Mouse (Mus musculus) layer of hippocampus, postnatal 36 days (tissue): Measurements from ENCODE around the gene Tent5b. TPM values are rescaled to one million over a fixed set of nuclear protein-coding genes. Genes with fewer than 3 reads are reported as not detected.
"Not testable (repeated sequence)": the region's sequence is repeated elsewhere in the genome, so short reads cannot be mapped to it uniquely, and the experiment has no call there.

Experiments
- DNase-seq, 2 experiments: peaks; one replicate each; pipeline ENCODE4 v3.0.0; 2022
- total RNA-seq, 2 experiments: library from RNA; stranded (reverse); gene quantifications; 2 replicates each; pipeline ENCODE4 v1.2.3; 2021

Gene Tent5b
- total RNA-seq, 2 experiments from 2014 or later: not detected

DNA sequence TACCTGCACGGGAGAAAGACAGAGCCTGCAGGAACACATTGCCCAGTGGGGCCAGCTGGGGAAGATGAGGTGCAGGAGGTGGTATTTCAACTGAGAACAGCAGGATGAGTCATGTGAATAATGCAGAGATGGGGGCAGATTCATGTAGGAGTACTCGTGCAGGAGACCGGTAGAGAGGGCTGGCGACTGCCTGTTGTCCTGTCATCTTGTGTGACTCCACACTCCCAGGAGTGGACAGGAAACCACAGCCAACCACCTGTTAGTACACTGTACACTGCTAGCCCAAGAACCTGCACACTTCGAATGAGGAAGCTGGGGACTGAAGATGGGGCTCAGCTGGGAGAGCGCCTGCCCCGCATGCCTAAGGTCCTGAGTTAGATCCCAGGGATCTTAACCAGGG, 21.6 kb downstream of the Tent5b start:
- DNase-seq: no peak

DNA sequence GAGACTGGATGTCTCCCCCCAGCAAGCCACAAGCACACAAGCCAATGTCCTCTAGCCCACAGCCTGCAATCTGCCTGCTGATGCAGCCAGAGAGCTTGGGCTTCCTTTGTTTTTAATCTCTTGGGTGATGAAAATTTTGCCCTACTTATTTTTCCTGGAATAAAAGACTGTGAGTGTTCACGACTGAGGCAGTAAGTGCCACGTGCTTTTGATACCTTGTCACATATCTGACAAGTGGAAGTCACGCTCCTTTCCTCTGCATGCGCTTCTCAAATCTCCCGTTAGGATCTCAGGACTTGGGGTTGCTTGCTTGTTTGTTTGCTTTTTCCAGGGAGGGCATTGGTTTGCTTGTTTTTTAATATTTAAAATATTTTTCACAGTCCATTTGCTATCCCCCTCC, 24.4 kb downstream of the Tent5b start:
- no peak for DNase-seq

DNA sequence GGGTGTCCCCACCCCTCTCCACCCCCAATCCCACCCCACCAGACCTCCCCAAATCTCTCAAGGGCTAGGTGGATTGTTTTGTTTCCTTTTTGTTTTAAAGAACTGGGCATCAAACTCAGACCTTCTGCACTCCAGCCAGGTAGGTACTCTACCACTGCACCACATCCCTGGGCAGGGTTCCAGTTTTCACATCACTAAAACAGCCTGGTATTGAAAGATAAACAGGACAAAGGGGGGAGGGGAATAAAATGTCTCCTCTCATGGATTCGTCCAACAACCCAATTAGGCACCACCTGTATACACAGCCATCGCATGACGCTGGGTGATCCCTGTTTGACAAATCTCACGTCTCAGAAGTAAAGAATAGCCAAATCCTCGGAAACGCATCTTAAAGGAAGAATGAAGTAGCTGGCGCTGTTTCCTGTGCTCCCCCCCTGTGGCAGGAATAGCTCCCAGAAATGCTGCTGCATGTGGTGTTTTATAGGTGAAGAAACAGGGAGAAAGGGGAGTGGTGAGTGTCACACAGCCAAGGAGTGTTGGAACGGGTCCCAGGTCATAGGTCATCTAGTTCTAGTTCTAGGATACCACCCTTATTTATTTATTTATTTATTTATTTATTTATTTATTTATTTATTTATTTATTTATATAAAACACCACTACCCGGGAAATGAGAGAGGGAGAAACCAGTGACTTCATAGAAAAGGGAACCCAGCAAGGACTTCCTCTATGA, 25.0 kb downstream of the Tent5b start:
- no peak for DNase-seq

DNA sequence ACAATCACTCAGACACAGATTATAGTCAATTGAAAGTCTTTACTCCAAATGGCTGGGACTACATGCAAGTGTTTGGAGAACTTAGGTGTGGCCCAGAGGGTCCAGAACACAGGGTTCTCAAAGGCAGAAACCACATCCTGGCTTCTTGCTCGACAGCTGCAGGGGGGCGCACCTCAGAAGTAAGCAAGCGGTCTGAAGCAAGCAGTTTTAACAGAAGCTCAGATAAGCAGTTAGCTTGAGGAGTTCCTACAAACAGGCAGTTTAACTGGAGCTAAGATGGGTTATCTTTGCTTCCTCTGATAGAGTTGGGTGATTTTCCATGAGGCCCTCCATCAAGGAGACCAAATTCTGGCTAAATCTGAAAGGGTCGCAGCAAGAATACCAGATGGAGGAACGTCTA, 26.6 kb downstream of the Tent5b start:
- no peak for DNase-seq

DNA sequence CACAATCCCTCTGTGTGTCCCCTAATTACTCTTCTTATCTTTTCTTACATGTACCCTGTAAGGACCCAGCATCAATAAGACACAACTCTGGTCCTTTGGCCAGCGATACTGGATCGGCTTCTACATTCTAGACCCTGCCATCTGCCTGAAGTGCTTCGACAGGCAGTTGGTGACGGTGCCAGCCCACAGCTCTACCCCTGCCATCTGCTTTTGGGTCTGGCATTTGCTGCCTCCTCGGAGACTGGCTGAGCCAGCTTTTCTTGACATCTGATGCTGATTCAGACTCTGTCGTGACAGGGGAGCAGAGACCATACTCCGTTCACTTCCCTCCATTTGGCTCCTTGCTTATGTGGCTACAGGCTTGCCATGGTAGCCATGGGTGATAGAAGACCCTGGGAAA, 29.1 kb downstream of the Tent5b start:
- DNase-seq: peak; percentile 67 to 75

DNA sequence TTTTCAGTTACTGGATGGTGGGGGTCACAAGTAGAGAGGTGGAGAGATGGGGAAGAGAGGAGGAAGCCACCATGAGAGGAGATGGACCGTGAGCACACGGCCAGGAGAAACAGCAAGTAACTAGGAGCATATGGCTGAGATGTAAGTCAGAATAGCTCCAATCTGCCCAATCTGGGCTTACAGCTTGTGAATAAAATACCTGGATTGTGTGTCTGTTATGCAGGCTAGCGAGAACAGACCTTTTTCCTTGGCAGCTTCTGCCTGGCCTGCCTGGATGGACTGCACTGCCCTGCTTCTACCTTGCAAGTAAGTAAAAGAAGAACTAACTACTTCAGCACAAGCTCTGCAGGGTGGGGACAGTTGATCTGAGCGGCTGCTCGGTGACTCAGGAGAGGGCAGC, 31.1 kb downstream of the Tent5b start:
- no peak for DNase-seq

DNA sequence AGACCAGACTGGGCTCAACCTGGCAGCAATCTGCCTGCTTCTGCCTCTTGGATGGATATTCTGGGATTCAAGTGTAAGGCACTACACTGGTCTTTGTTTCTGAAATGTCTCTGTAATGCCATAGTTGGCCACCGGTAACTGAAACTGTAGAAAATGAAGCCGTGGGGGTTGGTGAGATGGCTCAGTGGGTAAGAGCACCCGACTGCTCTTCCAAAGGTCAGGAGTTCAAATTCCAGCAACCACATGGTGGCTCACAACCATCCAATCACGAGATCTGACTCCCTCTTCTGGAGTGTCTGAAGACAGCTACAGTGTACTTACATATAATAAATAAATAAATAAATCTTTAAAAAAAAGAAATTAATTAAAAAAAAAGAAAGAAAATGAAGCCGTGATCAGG, 32.6 kb downstream of the Tent5b start:
- not testable (repeated sequence) for DNase-seq

DNA sequence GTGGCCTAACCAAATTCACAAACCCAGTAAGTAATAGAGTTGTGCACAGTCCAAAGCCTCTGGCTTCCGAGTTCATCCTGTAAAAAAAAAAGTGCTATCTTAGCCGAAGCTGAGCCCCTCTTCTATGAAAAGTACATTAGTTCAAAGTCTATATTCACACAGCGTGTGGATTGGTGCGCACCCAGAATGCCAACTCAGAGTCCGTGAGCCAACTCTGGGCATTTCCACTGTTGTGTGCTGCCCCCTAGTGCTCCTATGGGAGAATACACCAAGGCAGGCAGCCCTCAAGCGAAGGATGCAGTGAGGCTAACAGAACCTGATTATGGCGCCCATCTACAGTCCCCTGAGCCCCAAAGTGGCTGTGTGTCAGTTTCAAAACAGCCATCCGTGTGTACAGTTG, 33.0 kb downstream of the Tent5b start:
- DNase-seq: peak; percentile 74 to 78

DNA sequence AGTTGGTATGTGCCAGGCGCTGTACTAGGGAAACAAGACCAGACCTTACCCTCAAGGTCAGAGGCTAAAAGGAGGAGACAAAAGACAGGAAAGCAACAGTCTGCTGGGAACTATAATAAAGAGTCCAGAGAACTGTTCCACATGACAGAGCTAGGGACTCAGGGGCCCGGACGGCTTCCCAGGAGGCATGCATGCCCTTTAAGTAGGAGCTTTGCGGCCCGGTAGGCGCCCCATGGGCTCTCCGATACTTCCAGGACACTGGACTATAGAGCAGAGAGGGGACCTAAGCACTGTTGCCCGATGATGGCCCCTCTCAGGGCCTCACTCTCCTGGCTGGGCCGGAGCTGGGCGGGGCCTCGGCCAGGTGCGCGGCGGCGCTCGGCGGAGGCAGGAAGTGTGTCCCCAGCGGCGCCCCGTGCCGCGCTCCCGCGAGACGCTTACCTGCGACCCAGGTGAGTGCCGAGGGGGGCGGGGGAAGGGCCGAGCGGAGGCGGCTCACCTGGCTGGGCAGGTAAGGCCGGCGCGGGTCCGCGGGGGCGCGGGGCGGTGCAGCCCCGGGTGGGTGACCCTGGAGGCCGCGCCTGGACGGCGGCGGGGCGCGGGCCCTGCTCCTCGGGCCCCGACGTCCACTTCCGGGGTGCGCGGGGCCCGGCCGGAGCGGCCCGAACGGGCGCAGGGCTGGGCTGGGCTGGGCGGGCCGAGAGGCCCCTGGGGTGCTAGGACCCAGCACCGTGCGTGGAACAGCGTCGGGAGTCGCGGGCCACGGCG, 38.9 kb downstream of the Tent5b start, which contains the start of gene Kdf1:
Gene Kdf1 (plus strand): TSS at position 363 of the 768 bp plus-strand sequence.
- no peak for DNase-seq

DNA sequence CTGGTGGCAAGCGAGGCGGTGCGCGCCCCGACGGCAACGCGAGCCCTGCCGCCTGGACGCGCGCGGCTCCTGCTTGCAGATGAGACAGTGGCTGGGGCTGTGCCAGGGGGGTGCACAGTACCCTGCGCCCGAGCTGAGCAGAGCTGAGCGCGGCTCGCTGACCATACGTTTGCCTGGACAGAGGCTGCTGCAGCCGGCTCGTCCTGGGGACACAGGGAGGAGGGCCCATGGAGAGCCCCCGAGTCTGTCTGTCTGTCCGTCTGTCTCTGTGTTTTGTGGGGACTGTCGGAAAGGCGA, 39.4 kb downstream of the Tent5b start:
- no peak for DNase-seq

DNA sequence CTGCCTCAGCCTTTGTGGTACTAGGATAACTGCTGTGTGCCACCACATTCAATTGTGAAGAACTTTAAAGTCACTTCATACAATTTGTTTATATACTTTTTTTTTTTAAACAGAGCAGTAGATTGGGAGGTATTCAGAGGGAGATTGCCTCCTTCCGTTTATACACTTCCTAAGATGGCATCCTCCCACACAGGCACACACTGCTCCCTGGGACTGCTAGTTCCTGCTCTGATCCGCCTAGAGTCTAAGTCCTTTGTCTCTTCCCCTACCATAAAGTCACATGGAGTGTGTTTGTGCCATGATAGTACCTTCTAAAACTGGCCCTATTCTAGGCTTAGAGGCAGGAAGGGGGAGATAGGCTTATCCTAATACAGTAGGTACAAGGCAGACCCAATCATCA, 41.6 kb downstream of the Tent5b start:
- DNase-seq: no peak

DNA sequence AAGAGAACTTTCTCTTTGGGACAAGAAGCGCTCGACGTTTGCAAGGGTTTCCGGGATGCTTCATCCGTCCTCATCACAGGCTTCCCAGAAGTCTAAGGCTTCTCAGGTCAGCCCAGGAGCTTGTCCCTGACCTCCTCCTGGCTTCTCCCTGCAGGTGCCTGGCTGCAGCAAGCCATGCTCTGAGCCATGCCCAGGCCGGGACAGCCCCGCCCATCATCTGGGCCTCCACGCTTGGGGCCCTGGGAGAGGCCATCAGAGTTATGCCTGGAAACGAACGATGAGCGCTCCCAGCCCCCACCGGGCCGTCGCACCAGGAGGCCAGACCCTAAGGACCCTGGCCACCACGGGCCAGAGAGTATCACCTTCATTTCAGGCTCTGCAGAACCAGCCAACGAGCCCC, 47.9 kb downstream of the Tent5b start:
- DNase-seq: no peak

DNA sequence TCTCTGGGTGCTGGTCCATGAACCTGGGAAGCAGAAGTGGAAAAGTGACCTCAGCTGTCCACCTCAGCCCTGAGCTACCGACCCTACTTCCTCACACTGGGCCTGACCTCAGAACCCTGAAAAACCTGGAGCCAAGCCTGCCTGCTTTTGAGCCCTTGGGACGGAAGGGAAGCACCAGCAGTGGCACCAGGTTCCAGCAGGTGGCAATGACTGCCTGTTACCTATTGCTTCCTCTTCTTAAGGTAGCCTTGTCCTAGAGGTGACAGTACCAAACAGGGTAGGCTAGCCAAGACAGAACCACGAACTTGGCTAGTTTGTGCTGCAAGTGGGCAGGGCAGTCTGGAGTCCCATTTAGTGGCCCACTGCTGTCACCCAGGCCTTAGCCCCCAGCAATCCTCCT, 52.8 kb downstream of the Tent5b start:
- DNase-seq: no peak

DNA sequence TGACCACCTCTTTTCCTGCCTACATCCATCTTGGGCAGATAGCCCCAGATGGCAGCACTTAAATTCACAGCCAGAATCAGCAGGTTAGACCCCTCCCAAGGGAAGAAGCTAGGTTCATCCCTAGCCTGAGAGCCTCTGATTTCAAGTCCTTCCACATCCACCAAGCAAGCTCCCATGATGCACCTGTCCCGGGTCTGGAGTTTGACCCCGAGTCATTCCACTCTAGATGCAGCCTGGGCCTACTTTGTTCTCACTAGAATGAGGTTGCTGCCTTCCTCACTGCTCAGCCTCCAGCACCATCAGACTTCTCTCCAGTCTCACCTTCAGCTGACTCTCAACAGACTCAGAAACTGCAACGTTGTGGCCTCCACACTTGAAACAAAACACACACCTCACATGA, 56.1 kb downstream of the Tent5b start:
- no peak for DNase-seq

DNA sequence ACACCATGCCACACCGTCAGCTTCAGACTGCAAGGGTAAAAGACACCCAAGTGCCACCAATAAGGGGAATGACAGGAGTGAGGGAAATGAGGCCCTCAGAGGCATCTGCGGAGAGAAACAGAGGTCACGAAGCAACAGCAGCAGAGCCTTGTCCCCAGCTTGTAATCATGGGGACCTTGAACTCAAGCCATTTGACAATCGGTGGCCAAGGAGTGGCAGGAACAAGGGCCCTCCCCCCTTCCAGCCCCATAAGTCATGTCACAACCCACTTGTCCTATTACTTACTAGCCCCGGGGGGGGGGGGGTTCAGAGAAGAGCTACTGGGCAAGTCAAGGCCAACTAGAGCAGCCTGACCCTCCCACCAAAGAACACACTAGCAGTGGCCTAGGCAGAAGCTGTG, 56.7 kb downstream of the Tent5b start:
- no peak for DNase-seq

Other genes with a start within 250 kb of the Tent5b start
- 1 to 10 TPM; 3.9 to 5.9 TPM for gene Map3k6, start 239.3 kb upstream of the Tent5b start, total RNA-seq
- under 1 TPM; 0.70 to 0.99 TPM for gene Sytl1, start 217.0 kb upstream of the Tent5b start, total RNA-seq
- 10 to 100 TPM; 85.0 to 92.1 TPM for gene Tmem222, start 202.3 kb upstream of the Tent5b start, total RNA-seq
- 10 to 100 TPM; 78.5 to 78.9 TPM for gene Wdtc1, start 126.7 kb upstream of the Tent5b start, total RNA-seq
- gene Slc9a1, start 110.4 kb upstream of the Tent5b start, total RNA-seq: 10 to 100 TPM; 60.1 to 63.9 TPM
- 100 to 1,000 TPM; 168 to 190 TPM for gene Trnp1, start 18.4 kb downstream of the Tent5b start, total RNA-seq
- under 1 TPM; 0.20 to 0.35 TPM for gene Kdf1, start 38.8 kb downstream of the Tent5b start, total RNA-seq
- 100 to 1,000 TPM; 122 to 123 TPM for gene Nudc, start 65.9 kb downstream of the Tent5b start, total RNA-seq
- not detected for gene Nr0b2, start 73.2 kb downstream of the Tent5b start, total RNA-seq
- 1 to 10 TPM; 7.0 to 7.2 TPM for gene Gpatch3, start 94.6 kb downstream of the Tent5b start, total RNA-seq
- gene Gpn2, start 104.2 kb downstream of the Tent5b start, total RNA-seq: 10 to 100 TPM; 10.1 to 10.3 TPM
- gene Sfn, start 122.0 kb downstream of the Tent5b start, total RNA-seq: 1 to 10 TPM; 1.5 to 1.9 TPM
- 10 to 100 TPM; 30.1 to 32.8 TPM for gene Zdhhc18, start 170.0 kb downstream of the Tent5b start, total RNA-seq
- gene Pigv, start 192.5 kb downstream of the Tent5b start, total RNA-seq: 1 to 10 TPM; 8.3 to 9.1 TPM